ENCODE assay signal across 9 mouse cellular contexts in the genomic region with DNA sequence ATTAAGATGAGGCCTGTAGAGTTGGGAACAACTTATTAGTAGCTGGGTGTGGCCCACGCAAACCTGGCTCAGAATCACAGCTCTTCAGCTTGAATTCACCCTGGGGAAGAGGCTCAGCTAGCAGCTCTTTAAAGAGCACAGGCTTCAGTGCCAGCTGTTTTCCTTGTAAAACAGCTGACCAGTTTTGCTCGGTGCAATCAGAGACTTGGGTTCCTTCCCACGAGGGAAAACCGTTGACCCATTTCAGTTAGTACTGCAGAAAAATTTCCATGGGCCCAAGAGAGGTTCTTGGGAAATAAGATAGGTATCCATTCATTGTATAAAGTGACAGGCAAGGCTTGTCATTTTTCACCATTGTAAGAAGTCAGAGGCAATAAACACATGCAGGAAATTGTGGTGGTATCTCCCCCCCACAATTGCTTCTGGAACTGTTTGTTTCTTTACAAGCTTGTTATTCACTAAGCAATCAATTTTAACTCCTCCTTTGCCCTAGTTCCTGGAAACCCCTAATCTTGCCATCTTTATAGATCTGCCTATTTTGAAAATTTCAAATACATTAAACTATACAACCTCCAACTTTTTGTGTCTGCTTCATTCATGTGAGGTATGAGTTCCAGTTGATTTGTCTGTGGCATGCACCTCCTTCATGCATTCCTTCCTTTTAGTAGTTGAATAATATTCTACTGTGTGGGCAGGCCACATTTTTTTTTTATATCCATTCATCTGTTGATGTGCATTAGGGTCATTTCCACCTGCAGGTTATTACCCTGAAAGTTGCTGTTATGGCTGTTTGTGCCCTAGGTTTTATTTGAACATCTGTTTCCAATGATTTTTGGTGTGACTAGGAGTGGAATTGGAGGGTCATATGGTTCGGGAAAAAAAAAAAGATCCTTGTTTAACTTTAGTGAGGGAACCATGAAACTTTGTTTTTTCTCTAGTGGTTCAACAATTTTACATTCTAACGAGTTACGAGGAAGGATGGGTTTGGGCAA.
A peak's percentile ranks its signal among the peaks of the same experiment; 100 is the strongest.
DNase-seq lines count a peak whose midpoint lies in the region; ATAC-seq and TF ChIP-seq lines count a peak whose summit lies in the region.
"Had no signal": no experiment of that assay in that cellular context is flagged by ENCODE, and none has a peak within 500 bp of the region (broad histone marks: within the 10 kb centered on the region; RNA-seq: fewer than 3 reads in every experiment).

No protein-coding gene starts in this region.

- no peaks in the 10 kb centered on the region for H3K27me3 ChIP-seq in embryonic facial prominence, embryonic 15.5 days
- H3K27me3 ChIP-seq in myocyte (ENCODE audit: control insufficient read depth, insufficient read depth, insufficient read length): no peaks in the 10 kb centered on the region
- H3K27me3 ChIP-seq in intestine, embryonic 15.5 days (replicated peaks): no peaks in the 10 kb centered on the region

- ATAC-seq in embryonic facial prominence, embryonic 15.5 days (ENCODE audit: insufficient number of reproducible peaks, low FRiP score, low TSS enrichment, low read depth): 0 out of 2 replicates have a peak, but pooled peaks have one; percentile 51
- ATAC-seq in intestine, embryonic 15.5 days: no peak

- peaks cover 7% of the 10 kb centered on the region; the same call in 1 of the 2 replicates for H3K4me1 ChIP-seq in embryonic facial prominence, embryonic 15.5 days
- no peaks in the 10 kb centered on the region for H3K4me1 ChIP-seq in intestine, embryonic 15.5 days (replicated peaks)

- H3K36me3 ChIP-seq in embryonic facial prominence, embryonic 15.5 days: no peaks in the 10 kb centered on the region
- no peaks in the 10 kb centered on the region for H3K36me3 ChIP-seq in myocyte (ENCODE audit: control insufficient read depth, insufficient read depth)
- H3K36me3 ChIP-seq in intestine, embryonic 15.5 days: no peaks in the 10 kb centered on the region

- 32% methylated on average over 7 of the region's 7 CpGs for WGBS in embryonic facial prominence, embryonic 15.5 days
- WGBS in intestine, embryonic 15.5 days: 57% methylated on average over 7 of the region's 7 CpGs

- no peak overlapping the region for H3ac ChIP-seq in myocyte (ENCODE audit: control insufficient read depth, insufficient read length)

- peak; percentile 4 for DNase-seq in ovary, postnatal 36 days (ENCODE audit: low spot score)
- no peak for DNase-seq in ovary, adult 18-20 months (ENCODE audit: low spot score)
- DNase-seq in kidney, adult 9 months: peak; percentile 37
- DNase-seq in cerebellum, adult 8-10 months: no peak
- DNase-seq in frontal cortex, postnatal 25 days (ENCODE audit: low spot score in 2 of 2): no peak
- DNase-seq: midbrain, embryonic 14.5 days had no signal

- no peaks in the 10 kb centered on the region for H3K9me3 ChIP-seq in embryonic facial prominence, embryonic 15.5 days (replicated peaks)
- no peaks in the 10 kb centered on the region for H3K9me3 ChIP-seq in intestine, embryonic 15.5 days

- no peak for TF ChIP-seq POLR2A in myocyte (IDR thresholded peaks at IDR 0.05; ENCODE audit: insufficient read length, low read depth)

- no peak overlapping the region for H3K4me2 ChIP-seq in embryonic facial prominence, embryonic 15.5 days (replicated peaks)
- peak overlapping the region; percentile 10 for H3K4me2 ChIP-seq in myocyte (ENCODE audit: low read depth)
- no peak overlapping the region for H3K4me2 ChIP-seq in intestine, embryonic 15.5 days (replicated peaks)

- H3K4me3 ChIP-seq in embryonic facial prominence, embryonic 15.5 days (replicated peaks): no peak overlapping the region
- no peak overlapping the region for H3K4me3 ChIP-seq in myocyte
- H3K4me3 ChIP-seq in intestine, embryonic 15.5 days (replicated peaks): no peak overlapping the region

- no peaks in the 10 kb centered on the region for H3K79me2 ChIP-seq in myocyte (ENCODE audit: control insufficient read depth, insufficient read depth)

- no peak overlapping the region for H3K9ac ChIP-seq in embryonic facial prominence, embryonic 15.5 days
- H3K9ac ChIP-seq in intestine, embryonic 15.5 days: no peak overlapping the region

- H3K27ac ChIP-seq in embryonic facial prominence, embryonic 15.5 days (replicated peaks): no peak overlapping the region; the same call in 1 of the 2 replicates
- H3K27ac ChIP-seq in intestine, embryonic 15.5 days: no peak overlapping the region

TF ChIP-seq in myocyte, 11 proteins besides CTCF, POLR2A, EP300 and RAD21:
- TF ChIP-seq MAX (IDR thresholded peaks at IDR 0.05; ENCODE audit: low read depth): no peak
- peak in 2 of 3 experiments; percentile 50 to 52 for TF ChIP-seq MYOD1 (IDR thresholded peaks at IDR 0.05; ENCODE audit: control insufficient read depth in 1 of 3, insufficient read length in 2 of 3, low read depth in 2 of 3)
- TF ChIP-seq TCF3 (IDR thresholded peaks at IDR 0.05; ENCODE audit: insufficient read length, low read depth): no peak
- TF ChIP-seq REST (IDR thresholded peaks at IDR 0.05; ENCODE audit: insufficient read depth, insufficient read length): no peak
- no peak for TF ChIP-seq USF1 (IDR thresholded peaks at IDR 0.05; ENCODE audit: low read depth)
- TF ChIP-seq POLR2AphosphoS2 (IDR thresholded peaks at IDR 0.05; ENCODE audit: insufficient read length, low read depth): no peak
- TF ChIP-seq SRF (IDR thresholded peaks at IDR 0.05; ENCODE audit: control insufficient read depth, insufficient read length, low read depth): no peak
- TF ChIP-seq E2F4 (IDR thresholded peaks at IDR 0.05; ENCODE audit: insufficient read depth): no peak
- peak in 2 of 3 experiments; percentile 22 to 48 for TF ChIP-seq MYOG (IDR thresholded peaks at IDR 0.05; ENCODE audit: control insufficient read depth in 1 of 3, insufficient read depth in 1 of 3, insufficient read length in 2 of 3, low read depth in 2 of 3)
- peak; percentile 5 for TF ChIP-seq TCF12 (IDR thresholded peaks at IDR 0.05; ENCODE audit: insufficient read depth, poor library complexity, severe bottlenecking)
- TF ChIP-seq CEBPB (IDR thresholded peaks at IDR 0.05; ENCODE audit: insufficient read depth, poor library complexity, severe bottlenecking): no peak
TF ChIP-seq in myocyte: peak in this region for 3.

Comparison
In these comparisons a context has a peak if more than half of its experiments do, and no peak if none do; other contexts are left out.
1. DNase-seq: peak in ovary, postnatal 36 days (single experiment) and kidney, adult 9 months (single experiment); none in ovary, adult 18-20 months (single experiment), cerebellum, adult 8-10 months (single experiment) and frontal cortex, postnatal 25 days (0 of 2).